Mouse (Mus musculus): ENCODE data around the gene Gm20458.

Gm20458 gene

DNA sequence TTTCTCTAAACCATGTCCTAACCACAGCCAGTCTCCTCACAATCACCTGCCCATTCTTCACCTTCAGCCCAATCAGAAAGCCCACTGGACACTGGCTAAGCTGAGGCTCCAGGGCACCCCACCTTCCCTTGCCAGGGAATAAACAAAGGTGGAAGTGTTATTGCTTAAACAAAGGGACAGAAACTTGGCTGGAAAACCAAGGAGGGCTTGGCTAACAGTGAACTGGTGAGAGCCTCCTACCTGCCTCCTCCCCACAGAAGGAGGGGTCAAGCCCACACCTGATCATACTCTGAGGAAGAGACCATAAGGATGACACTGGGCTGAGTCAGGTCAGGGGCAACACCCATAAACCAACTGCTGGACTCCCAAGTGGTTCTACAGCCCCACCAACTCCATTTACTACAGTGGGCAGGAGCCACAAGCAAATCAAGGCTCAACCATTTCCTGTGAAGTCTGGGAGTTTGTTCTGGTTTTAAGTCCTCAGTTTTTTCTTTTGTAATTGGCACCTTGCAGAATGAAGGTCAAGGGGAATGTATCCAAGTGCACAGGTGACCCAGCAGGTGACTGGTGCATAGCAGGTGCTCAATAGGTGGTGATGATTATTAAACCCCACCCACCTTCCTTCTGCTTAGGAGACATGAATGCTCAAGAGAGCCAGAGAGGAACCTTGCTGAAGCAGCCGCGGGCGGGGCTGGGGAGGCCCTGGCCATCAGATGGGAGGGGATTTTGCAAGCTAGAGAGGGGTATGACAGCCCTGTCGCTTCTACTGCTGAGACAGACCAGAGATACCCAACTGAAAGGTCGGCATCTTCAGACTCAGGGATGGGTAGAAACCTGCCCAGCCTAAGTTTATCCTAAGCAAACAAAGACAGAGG lies 25.3 kb upstream of the Gm20458 start:
- no peak for DNase-seq (ENCODE audit: low read depth)

DNA sequence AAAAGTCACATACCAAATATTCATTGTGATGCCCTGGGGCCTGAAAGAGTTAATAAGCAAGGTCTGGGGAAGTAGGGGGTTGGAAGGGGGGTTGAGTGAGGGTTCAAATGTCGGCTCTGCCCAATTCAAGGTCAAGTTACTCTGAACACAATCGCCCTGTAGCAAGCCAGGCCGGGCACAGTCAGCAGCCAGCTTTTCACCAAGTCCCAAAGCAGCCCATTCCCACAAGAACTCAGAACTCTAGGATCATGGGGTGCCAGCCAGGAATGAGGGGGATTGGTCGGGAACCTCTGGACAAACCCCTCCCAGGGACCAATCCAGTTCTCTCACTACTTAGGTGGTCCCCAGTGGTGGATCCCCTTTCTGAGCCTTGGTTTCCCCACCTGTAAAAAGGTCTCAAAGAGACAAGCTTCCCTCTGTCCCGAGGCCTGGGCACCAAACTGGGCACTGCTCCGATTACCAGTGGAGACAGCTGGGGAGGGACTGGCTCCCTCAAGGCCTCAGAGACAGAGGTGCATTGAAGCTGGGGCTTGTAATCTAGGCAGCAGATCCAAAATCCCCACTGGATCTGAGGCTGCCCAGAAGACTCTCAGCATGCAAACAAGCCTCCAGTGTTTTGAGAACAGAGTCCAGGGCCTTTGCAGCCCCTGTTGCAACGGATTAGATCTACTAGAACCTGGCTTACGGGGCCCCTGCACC lies 24.4 kb upstream of the Gm20458 start:
- no peak for DNase-seq (ENCODE audit: low read depth)

DNA sequence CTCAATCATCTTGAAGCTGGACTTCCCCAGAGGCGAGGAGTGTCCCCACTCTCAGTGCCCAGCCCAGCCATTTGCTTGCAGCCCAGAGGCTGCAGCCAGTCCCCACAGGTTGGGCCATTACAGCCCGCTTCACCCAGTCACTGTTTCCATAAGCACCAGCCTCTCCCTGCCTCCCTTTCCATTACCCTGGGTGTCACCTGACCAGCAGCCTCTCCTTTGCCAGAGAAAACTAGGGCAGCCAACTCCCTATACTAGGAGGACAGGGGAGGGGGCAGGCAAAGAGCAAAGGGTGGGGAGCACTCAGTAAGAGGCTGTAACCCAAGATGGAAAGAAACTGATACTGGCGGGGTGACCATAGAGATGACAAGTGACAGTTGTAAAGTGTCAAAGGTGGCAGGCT lies 23.8 kb upstream of the Gm20458 start:
- DNase-seq (ENCODE audit: low read depth) = no peak

DNA sequence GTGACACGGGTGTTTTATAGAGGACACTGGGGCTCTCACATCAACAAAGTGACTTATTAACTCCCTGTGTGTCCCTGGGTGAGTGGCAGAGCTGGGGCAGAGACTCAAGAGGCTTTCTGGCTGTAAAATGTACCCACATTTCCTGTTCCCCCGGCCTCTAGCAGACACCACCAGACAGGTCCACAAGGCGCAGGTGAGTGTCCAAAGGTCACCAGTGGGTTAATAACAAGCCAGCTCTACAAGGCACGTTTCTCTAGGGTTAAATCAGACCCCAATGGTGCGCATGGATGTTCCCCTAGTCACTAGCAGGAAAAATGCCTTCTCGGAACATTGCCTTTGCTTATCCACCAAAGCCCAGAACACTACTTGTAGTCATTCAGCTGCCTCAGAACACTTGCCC lies 23.1 kb upstream of the Gm20458 start:
- DNase-seq (ENCODE audit: low read depth) = no peak

DNA sequence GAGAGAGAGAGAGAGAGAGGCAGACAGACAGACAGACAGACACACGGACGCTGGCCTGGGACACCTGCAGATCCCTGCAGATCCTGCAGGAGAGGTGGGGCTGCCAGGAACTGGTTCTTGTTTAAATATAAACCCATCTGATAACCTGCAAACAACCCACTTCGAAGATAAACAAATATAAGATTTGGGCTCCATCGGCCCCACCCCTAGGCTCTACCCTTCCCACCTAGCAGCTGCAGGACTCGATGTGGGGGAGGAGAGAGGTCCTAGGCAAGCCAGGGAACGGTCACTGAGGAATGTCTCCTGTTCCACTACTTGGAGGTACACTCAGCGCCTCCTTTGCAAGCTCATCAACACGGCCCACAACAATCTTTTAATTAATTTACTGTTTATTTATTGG lies 22.5 kb upstream of the Gm20458 start:
- DNase-seq (ENCODE audit: low read depth) = no peak

DNA sequence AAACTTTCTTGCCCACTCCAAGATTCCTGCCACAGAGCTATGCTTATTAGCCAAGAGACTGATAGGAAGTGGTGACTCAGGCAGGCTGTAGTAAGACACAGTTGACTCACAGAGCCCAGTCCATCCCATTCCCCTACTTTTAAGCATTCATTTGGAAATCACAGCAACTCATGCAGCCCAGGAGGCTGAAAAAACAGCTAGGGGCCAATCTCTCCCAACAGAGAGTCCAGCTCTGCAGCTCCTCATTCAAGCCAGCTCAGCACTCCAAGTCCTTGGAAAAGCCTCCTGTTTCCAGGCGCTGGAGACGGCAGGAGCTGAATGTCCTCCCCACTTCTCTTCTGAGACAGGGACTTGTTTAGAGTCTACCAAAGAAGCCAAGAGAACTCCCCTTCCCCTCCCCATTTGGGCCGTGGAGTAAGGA lies 21.8 kb upstream of the Gm20458 start:
- peak; percentile 68 for DNase-seq (ENCODE audit: low read depth)

DNA sequence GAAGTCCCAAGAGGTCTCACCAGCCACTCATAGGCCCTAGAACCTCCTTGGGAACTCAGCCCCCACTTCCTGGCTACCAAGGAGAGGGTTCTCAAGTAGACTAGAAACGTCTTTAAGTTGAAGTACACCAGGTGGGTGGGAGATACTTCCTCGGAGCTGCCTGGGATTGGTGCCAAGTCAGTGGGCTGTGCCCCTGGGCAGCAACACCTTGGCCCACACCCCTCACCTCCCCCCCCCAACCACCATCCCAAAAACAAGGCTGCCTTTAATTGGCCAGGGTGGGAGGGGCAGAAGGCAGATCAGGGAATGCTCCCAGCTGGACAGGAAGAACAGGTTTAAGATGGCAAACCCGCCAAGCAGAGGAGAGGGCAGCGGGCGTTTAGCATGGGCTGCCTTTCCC lies 20.5 kb upstream of the Gm20458 start:
- no peak for DNase-seq (ENCODE audit: low read depth)

DNA sequence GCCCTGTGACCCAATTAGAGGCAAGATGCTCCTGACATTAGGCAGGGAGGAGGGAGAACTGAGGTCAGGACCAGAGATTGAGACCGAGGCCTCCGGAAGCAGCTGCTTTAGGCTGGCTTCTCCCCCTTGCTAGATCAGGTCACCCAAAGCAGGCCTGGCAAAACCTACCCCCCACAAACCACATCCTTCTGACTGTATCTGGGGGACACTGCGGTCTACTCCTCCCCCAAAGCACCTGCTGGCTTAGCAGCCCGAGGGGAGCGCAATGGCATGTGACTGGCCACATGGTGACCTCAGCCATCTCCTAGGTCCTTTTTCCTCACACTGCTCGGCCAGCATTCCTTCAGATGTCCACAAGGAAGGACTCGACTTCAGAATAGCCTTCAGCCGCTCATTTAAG lies 19.6 kb upstream of the Gm20458 start:
- peak; percentile 95 for DNase-seq (ENCODE audit: low read depth)

DNA sequence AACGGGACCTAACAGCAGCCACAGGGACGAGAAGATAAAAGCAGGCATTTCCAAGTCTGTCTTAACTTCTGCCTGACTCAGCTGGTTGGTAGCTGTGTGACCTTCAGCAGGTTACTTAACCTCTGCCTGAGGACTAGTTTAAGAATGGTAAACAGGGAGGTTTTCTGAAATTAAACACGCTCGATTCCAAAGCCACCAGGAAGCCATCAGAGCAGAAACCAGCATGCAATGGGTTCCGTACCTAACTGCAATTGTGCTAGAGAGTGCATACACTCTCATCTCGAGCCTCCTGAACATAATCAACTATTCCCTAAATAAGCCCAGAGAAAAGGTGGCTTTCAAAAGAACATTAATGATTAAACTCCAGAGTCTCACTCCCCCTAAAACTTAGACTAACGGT lies 19.0 kb upstream of the Gm20458 start:
- DNase-seq (ENCODE audit: low read depth) = no peak

DNA sequence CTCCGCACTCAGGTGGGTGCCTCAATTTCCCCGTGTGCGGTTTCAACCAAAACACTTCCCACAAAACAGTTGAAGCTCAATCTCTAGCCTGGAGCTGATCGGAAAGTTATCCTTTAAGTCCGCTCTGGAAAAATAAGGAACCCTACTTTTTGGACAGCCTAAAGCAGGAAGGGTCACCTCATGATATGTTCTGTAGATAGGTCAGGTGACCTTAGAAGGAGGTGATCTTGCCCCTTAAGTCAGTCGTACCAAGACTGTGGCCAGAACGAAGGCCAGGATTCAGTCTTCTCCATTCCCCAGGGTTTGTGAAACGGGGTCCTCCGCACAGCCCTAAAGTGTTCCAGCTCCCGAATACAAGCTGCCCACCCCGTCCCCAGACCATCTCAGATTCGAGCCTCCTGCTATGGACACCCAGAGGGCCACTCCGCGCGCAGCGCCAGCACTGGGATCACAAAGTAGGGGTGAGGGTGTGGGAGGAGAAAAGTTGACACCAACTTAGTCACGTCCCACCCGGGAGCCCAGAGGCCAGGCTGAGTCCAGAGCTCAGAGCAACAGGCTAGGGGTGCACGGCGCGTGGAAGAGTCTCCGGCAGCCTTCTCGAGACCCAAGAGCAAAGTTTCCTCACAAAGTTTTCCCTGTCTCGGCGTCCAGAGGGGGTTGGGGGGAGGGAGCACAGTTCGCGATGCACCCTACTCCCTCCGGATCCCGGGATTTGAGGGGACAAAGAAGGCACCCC lies 18.3 kb upstream of the Gm20458 start:
- DNase-seq (ENCODE audit: low read depth) = no peak

DNA sequence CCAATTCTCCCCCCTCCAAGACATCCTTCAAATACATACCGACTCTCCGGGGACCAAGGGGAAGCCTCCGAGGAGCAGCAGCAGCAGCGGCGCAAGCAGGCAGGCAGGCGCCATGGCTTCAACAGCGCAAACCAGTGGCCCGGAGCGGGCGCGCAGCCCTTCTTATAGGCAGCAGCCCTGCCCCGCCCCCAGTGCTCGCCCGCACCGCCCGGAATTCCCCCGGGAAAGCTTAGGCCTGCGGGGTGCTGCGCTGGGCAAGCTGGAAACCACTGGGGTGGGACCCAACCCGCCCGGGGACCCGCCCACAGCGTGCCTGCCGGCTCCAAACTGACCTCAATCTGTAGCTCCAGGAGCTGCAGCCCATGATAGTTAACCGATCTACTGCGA lies 17.7 kb upstream of the Gm20458 start:
- no peak for DNase-seq (ENCODE audit: low read depth)

DNA sequence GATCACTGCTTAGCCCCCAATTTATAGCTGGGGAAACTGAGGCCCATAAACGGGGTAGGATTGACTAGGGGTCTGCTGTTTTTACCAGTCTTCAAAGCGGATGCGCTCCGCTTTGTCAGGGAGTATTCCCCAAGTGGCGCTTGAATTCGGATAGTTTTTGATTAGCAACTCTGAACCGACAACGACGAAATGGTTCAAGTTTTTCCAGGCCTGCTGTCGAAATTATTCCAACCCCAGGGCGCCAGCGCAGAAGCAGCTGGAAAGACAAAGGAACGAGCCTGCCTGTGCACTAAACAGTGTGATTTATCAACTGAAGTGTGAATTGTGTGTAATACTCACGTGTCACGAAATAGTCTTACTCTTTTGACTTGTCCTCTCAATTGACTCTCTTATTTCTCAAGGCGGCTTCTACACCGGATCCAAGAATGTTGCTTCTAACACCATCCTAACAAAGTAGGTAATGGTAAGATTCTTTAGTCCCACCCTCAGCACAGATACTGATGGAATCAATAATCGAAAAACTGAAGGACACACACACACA lies 17.2 kb upstream of the Gm20458 start, which contains the start of gene Sdc4:
Gene Sdc4 (minus strand): TSS at position 428 of the 541 bp plus-strand sequence.
- DNase-seq (ENCODE audit: low read depth) = no peak

DNA sequence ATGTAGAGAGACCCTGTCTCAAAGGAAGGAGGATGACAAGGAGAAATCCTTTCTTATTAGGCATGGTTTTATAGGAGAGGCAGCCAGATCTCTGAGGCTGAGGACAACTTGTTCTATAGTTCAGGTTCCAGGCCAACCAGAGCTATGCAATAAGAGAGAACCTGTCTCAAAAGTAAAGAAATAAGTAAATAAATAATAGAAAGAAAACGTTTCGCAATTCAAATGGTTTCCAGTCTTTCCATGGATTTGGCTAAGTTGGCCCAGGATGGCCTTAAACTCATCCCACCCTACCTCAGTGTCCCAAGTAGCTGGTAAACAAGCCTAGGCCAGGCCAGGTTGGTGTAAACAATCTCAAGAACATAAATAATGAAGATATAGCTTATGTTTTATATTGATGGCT lies 16.1 kb upstream of the Gm20458 start:
- DNase-seq (ENCODE audit: low read depth) = no peak

DNA sequence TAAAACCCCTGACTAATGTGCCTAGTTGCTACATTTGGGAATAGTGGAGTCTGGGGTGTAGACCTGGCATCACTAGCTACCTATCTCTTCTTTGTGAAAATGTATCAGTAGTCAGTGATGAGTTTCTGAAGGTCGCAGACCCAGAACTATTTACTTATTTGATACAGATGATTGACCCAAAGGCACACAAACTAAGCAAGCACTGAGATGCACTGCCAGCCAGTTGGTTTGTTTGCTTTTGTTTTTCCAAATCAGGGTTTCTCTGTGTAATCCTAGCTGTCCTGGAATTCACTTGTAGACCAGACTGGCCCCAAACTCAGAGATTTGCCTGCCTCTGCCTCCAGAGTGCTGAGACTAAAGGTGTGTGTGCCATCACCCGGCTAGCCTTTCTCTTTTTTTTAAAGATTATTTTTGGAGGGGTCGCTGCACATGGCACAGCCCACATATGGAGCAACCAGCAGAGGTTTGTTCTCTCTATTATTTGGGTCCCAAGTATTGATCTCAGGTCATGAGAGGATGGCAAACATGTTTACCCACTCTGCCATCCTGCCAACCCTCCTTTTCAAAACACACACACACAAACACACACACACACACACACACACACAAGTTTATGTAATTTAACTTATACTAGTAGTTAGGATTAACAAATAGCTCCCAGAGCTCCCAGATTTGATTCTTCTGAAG lies 15.2 kb upstream of the Gm20458 start:
- DNase-seq (ENCODE audit: low read depth) = no peak

DNA sequence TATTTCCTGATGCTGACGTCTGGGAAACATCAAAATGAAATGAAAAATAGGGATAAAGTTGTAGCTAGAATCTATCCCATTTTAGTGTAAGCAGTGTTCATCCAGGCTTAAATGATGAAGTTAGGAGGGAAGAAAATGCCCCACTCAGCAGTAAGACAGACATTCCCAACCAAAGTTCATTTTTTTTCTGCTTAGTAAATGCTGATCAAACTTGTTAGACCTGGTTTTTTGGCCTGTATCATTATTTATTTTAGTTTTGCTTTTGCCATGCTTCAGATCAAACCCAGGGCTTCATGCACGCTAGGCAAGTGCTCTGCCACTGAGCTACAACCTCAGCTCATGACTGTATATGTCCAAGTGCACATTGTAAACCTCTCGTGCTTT lies 14.7 kb upstream of the Gm20458 start:
- no peak for DNase-seq (ENCODE audit: low read depth)

DNA sequence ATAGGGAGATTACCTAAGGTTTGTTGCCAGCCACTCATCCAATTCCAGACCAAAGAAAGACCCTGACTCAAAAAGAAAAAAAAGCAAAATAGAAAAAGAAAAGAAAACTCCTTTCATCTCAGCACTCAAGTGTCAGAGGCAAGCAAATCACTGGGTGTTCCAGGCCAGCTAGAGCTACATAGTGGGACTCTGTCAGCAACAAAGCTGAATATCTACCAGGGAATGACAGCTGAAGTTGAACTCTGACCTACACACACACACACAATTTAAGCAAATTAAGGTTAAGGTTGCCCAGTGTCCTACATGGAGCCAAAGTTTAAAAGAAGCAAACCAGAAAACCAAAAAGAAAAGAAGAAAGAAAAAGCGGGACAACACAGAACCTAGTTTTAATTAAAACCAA lies 12.6 kb upstream of the Gm20458 start:
- no peak for DNase-seq (ENCODE audit: low read depth)

DNA sequence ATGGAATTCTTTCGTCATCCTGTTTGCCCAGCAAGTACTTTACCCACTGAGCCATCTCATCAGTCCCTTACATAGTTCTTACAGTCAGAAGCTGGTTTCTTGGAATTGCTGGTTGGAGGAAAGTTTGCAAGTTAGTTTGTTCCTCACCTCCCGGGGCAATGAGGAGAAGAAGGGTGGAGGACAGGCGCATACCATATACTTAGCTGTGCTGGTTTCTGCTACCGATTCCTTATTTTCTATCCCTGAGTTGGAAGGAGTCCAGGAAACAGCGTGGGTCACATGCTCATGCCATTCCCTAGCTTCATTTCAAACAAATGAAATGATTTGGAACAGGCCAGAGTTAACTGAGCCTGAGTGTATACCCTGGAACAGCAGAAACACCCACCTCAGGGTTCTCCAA lies 11.8 kb upstream of the Gm20458 start:
- no peak for DNase-seq (ENCODE audit: low read depth)

DNA sequence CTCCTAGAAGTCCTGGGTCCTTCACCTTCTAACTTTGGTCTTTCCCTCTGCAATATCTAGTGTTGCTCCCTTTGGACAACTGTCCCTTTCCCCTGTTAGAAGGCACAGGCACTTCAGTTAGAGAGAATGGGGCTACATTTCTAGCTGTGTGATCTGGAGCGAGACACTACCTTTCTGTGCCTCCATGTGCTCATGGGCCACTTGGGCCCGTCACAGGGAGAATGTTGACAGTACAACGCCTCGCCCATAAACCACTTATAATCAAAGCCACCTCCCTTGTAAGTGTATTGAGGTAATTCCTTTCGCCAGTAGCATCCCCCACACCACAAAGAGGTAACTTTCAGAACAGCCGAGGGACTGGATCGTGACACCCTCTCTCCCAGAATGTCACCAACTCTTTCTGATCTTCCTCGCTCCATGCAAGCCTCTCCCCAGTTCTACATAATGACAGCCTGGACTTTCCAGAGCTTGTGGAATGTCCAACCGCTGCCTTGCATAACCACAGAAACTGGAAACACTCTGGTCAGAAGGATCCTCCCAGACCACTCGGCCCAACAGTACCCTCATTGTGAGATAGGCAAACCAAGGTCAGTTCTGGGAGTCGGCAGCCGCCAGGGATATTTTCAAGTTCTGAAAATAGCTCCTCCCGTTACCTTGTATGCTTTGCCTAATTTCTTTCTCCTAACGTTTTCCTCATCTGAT lies 11.3 kb upstream of the Gm20458 start:
- no peak for DNase-seq (ENCODE audit: low read depth)

DNA sequence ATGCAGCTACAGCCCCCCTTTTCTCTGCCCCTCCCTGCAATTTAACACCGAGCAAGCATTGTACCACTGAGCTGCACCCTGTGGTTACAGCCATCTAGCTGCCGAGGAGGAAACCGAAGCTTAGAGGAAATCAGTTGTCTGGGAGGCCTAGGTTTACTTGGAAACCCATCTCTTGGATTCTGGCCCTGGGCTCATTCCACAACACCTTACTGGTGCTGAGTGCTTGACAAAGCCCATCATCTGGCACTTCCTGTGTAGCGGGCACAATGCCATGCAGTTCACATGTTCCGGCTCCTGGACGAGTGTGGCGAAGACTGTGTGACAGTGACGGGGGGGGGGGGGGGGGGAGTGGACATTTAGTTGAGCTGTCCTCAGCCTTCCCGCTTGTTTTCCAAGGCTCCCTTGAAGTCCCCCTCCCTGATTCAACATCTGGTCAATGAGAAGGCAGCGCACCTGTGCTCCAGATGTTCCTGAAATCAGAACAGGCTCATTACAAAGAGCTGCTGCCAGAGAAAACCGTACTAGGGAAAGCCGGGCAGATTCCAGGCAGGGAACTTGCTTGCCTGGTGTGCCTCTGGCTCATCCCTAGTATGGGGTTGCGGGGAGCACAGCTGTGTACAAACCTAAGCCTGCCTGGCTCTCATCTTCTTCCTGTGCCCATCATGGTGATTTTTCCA lies 8.6 kb upstream of the Gm20458 start:
- DNase-seq (ENCODE audit: low read depth) = no peak

DNA sequence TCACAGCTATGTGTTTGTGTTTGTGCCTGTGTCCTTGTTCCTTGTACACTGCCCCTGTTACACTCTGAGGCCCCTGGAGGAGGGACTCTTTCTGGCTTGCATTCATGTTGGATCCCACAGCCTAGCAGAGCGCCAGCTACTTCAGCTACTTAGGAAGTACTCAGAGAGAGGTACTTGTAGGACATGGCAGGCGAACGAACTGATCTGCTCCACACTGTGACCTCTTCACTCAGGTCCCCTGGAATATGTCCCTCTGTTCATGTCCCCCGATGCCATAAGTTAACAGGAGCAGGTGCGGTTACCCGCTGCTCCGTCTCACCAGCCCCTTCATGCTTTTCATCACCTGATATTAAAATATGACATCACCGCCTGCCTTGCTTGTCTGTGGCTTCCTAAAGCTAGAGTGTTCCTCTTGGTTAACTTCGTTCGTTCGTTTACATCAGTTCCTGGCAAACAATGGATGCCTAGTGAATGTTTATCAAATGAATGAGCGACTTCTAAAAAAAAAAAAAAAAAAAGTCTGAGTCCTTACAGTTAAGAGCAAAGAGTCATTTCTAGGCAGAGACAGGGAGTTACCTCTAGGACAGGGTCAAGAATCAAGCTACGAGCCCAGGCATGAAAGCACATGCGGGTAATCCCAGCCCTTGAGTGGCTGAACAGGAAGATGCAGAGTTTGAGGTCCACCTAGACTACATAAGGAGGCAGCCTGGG lies 7.6 kb upstream of the Gm20458 start:
- DNase-seq (ENCODE audit: low read depth) = no peak
